Mouse (Mus musculus) MEL (cell line): ENCODE results near the gene Ccdc107. TPM values are rescaled to one million over a fixed set of nuclear protein-coding genes. Genes with fewer than 3 reads are reported as not detected.

Experiments
- DNase-seq: peaks from one replicate; pipeline ENCODE4 v3.0.0; 2011; ENCODE audit warnings: low read depth, low spot score
- H3K27ac ChIP-seq: 2 replicates; pipeline ENCODE4 v1.5.1; 2012; ENCODE audit warnings: low read depth, mild to moderate bottlenecking, control low read depth, low read length, moderate library complexity; ENCODE audit not compliant: control insufficient read depth
- H3K27me3 ChIP-seq, 2 experiments: fragments of 150-350 bp in 1 of 2; sonication (generic) in 1 of 2; 2 replicates each; pipeline ENCODE4 v1.6.1; 2012; ENCODE audit warnings: low read length in 2 of 2, mild to moderate bottlenecking in 2 of 2, improper control_type of control experiment in 1 of 2, moderate library complexity in 1 of 2; ENCODE audit not compliant: insufficient read depth in 2 of 2, control insufficient read depth in 1 of 2
- H3K36me3 ChIP-seq, 2 experiments: 2 replicates each; pipeline ENCODE4 v1.6.1; 2012 to 2014; ENCODE audit warnings: low read length in 2 of 2, improper control_type of control experiment in 1 of 2, inconsistent platforms in 1 of 2, mild to moderate bottlenecking in 1 of 2; ENCODE audit not compliant: insufficient read depth in 2 of 2, control insufficient read depth in 1 of 2
- H3K4me1 ChIP-seq, 2 experiments: fragments of 150-350 bp in 1 of 2; sonication (generic) in 1 of 2; 2 replicates each; pipeline ENCODE4 v1.6.1; 2012; ENCODE audit warnings: low read length in 2 of 2, improper control_type of control experiment in 1 of 2, mild to moderate bottlenecking in 1 of 2; ENCODE audit not compliant: insufficient read depth in 2 of 2, control insufficient read depth in 1 of 2
- H3K4me3 ChIP-seq, 2 experiments: fragments of 150-350 bp in 1 of 2; sonication (generic) in 1 of 2; 2 replicates each; pipeline ENCODE4 v1.5.1; 2012; ENCODE audit warnings: low read depth in 2 of 2, low read length in 2 of 2, mild to moderate bottlenecking in 2 of 2, moderate library complexity in 2 of 2, control low read depth in 1 of 2, improper control_type of control experiment in 1 of 2; ENCODE audit not compliant: control insufficient read depth in 1 of 2, insufficient read depth in 1 of 2
- H3K79me2 ChIP-seq: 2 replicates; pipeline ENCODE4 v1.6.1; 2012; ENCODE audit warnings: mild to moderate bottlenecking, low read length, moderate library complexity; ENCODE audit not compliant: control insufficient read depth, poor library complexity, insufficient read depth
- H3K9ac ChIP-seq: 2 replicates; pipeline ENCODE4 v1.6.1; 2012; ENCODE audit warnings: low read depth, mild to moderate bottlenecking, control low read depth, low read length, moderate library complexity; ENCODE audit not compliant: control insufficient read depth, poor library complexity, severe bottlenecking
- H3K9me3 ChIP-seq: fragments of 150-350 bp; sonication (generic); replicated peaks from 2 replicates; pipeline ENCODE4 v1.6.1; 2012; ENCODE audit warnings: mild to moderate bottlenecking, low read length, improper control_type of control experiment, moderate library complexity; ENCODE audit not compliant: insufficient read depth
- CHD1 ChIP-seq: IDR thresholded peaks from 2 replicates; pipeline ENCODE4 v1.6.1; 2012; ENCODE audit warnings: low read depth, mild to moderate bottlenecking, inconsistent platforms, low read length, improper control_type of control experiment
- KAT2A ChIP-seq: conservative IDR thresholded peaks from 2 replicates; pipeline ENCODE4 v1.6.1; 2012; ENCODE audit warnings: low read depth, low read length, improper control_type of control experiment, inconsistent platforms
- MAX ChIP-seq: IDR thresholded peaks from 2 replicates; pipeline ENCODE4 v1.6.1; 2011; ENCODE audit warnings: low read length, improper control_type of control experiment
- MEF2A ChIP-seq: IDR thresholded peaks from 2 replicates; pipeline ENCODE4 v1.6.1; 2014; ENCODE audit warnings: low read depth, mild to moderate bottlenecking, inconsistent platforms, low read length, improper control_type of control experiment; ENCODE audit not compliant: poor library complexity, insufficient replicate concordance, severe bottlenecking; ENCODE audit errors: extremely low read depth
- MYC ChIP-seq: IDR thresholded peaks from 2 replicates; pipeline ENCODE4 v1.6.1; 2011; ENCODE audit warnings: low read depth, mild to moderate bottlenecking, low read length, improper control_type of control experiment, moderate library complexity
- POLR2A ChIP-seq, 2 experiments: IDR thresholded peaks; 2 replicates each; pipeline ENCODE4 v1.6.1; 2011 to 2012; ENCODE audit warnings: low read length in 2 of 2, mild to moderate bottlenecking in 2 of 2, control low read depth in 1 of 2, improper control_type of control experiment in 1 of 2, low read depth in 1 of 2, moderate library complexity in 1 of 2; ENCODE audit not compliant: control insufficient read depth in 1 of 2, insufficient read depth in 1 of 2, poor library complexity in 1 of 2
- POLR2AphosphoS5 ChIP-seq: IDR thresholded peaks from 2 replicates; pipeline ENCODE4 v1.6.1; 2012; ENCODE audit warnings: low read depth, borderline replicate concordance, mild to moderate bottlenecking, inconsistent platforms, low read length, moderate library complexity, mixed read lengths
- RCOR1 ChIP-seq: IDR thresholded peaks from 2 replicates; pipeline ENCODE4 v1.6.1; 2012; ENCODE audit warnings: low read depth, mild to moderate bottlenecking, inconsistent platforms, low read length, improper control_type of control experiment
- SIN3A ChIP-seq: IDR thresholded peaks from 2 replicates; pipeline ENCODE4 v1.6.1; 2012; ENCODE audit warnings: low read length, improper control_type of control experiment, inconsistent platforms
- SMC3 ChIP-seq: IDR thresholded peaks from 2 replicates; pipeline ENCODE4 v1.6.1; 2011; ENCODE audit warnings: low read depth, low read length, improper control_type of control experiment
- UBTF ChIP-seq: IDR thresholded peaks from 2 replicates; pipeline ENCODE4 v1.6.1; 2012; ENCODE audit warnings: low read depth, mild to moderate bottlenecking, inconsistent platforms, low read length, improper control_type of control experiment, moderate library complexity, borderline replicate concordance; ENCODE audit not compliant: insufficient read depth
- ZKSCAN1 ChIP-seq: IDR thresholded peaks from 2 replicates; pipeline ENCODE4 v1.6.1; 2012; ENCODE audit warnings: low read depth, mild to moderate bottlenecking, inconsistent platforms, low read length, improper control_type of control experiment, moderate library complexity
- polyA plus RNA-seq, 2 experiments: library from polyadenylated mRNA; stranded (reverse) in 1 of 2; unstranded in 1 of 2; fragments of >175 nt in 1 of 2; fragments of >200 nt in 1 of 2; gene quantifications; 2 replicates each; pipeline versions ENCODE4 v1.2.1 to v1.2.4; 2012; ENCODE audit warnings: low replicate concordance in 2 of 2, low read depth in 1 of 2; ENCODE audit not compliant: insufficient read length in 2 of 2, insufficient read depth in 1 of 2, missing spikeins in 1 of 2
- total RNA-seq: library from RNA; depleted of rRNA; stranded (reverse); fragments of 300-350 nt; gene quantifications from 2 replicates; pipeline ENCODE4 v1.2.3, GENCODE M21; 2012

Gene Ccdc107
- total and polyA plus RNA-seq, 3 experiments: 44.3 to 56.7 TPM; not detected in 1

DNA sequence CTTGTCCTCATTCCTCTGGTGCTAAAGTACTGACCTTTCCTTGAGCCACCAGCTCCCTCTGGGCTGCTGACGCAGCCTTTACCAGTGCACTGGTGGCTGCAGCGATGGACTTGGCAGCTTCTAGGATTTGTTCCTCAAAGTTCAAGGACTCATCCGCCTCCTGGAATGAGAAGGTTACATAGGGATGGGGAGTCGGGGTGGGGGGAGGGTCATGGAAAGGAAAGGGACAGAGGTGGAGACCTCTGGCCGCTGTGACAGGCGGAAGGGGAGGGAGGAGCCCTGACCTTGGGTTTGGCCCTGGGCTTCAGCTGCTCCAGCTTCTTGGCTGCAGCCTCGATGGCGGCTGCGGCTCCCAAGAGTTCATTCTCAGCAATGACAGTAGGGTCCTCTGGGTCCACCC, 40.6 kb downstream of the Ccdc107 start:
- Histone ChIP-seq H3K27me3 (no peaks in the 10 kb centered on the region), H3K4me1 (peaks cover 0 to 8% of the 10 kb centered on the region in 2 experiments; a peak in 2 of 4 replicates), H3K27ac (no peak overlapping the region), H3K36me3 (peaks cover 2 to 8% of the 10 kb centered on the region in 2 experiments; a peak in 3 of 4 replicates), H3K9ac (no peak overlapping the region), H3K9me3 (no peaks in the 10 kb centered on the region), H3K79me2 (no peaks in the 10 kb centered on the region), H3K4me3 (no peak overlapping the region)
- no peak for TF ChIP-seq KAT2A
- DNase-seq: no peak

DNA sequence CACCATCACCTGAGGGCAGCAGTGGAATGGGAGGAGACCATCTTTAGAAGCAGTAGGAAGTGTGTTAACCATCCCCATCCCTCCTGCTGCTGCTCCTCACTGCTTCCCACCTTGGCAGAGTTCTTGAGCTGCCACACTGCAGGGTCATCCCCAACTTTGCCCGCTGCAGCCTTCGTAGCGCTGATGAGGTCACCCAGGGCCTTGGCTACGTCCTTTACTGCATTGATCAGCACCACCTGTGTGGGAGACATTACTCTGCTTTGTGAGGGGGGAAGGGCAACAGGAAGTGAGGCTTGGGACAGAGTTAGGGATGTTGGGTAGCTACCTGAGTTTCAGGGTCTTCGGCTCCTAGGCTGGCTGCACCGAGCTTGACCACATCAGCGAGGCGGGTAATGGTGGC, 42.9 kb downstream of the Ccdc107 start:
- H3K27ac ChIP-seq: no peak overlapping the region
- no peak overlapping the region for H3K9ac ChIP-seq
- no peaks in the 10 kb centered on the region for H3K79me2 ChIP-seq
- no peaks in the 10 kb centered on the region for H3K9me3 ChIP-seq
- H3K4me3 ChIP-seq: no peak overlapping the region
- no peaks in the 10 kb centered on the region; a peak in 1 of 4 replicates for H3K4me1 ChIP-seq
- peaks cover 0 to 6% of the 10 kb centered on the region in 2 experiments; a peak in 2 of 4 replicates for H3K36me3 ChIP-seq
- H3K27me3 ChIP-seq: no peaks in the 10 kb centered on the region
- DNase-seq: no peak
- TF ChIP-seq CHD1: no peak
- TF ChIP-seq RCOR1: no peak
- no peak for TF ChIP-seq SIN3A
- TF ChIP-seq SMC3: no peak
- no peak for TF ChIP-seq MEF2A
- no peak for TF ChIP-seq ZKSCAN1
- TF ChIP-seq MYC: no peak
- TF ChIP-seq MAX: no peak
- TF ChIP-seq POLR2AphosphoS5: no peak
- no peak for TF ChIP-seq KAT2A

DNA sequence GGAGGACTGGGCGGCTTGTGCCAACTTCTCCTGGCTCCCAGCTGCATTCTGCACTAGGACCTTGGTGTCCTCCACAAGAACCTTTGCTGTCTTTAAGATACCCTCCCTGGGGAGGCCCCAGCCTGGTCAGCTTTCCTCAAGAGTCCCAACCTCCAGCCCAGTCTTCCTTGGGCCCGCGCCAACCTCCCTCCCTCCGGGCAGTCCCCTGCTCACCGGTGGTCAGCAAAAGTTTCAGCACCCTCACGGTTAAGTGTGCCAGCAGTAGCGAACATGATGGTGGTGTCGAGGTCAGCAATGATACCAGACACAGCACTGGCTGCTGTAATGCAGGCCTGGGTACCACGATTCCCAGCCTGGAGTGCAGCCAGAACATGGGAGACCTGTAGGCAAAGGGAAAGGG, 43.3 kb downstream of the Ccdc107 start:
- no peak overlapping the region for H3K4me3 ChIP-seq
- no peaks in the 10 kb centered on the region for H3K79me2 ChIP-seq
- H3K9ac ChIP-seq: no peak overlapping the region
- TF ChIP-seq POLR2A (IDR thresholded peaks at IDR 0.05; ENCODE audit: control insufficient read depth in 1 of 2, insufficient read depth in 1 of 2, low read depth in 1 of 2, low read length in 2 of 2, poor library complexity in 1 of 2) (no peak), KAT2A (no peak), UBTF (no peak)
- H3K36me3 ChIP-seq: peaks cover 0 to 6% of the 10 kb centered on the region in 2 experiments; a peak in 2 of 4 replicates
- H3K27ac ChIP-seq: no peak overlapping the region
- H3K4me1 ChIP-seq: no peaks in the 10 kb centered on the region
- no peaks in the 10 kb centered on the region for H3K9me3 ChIP-seq
- DNase-seq: no peak
- H3K27me3 ChIP-seq: no peaks in the 10 kb centered on the region
